Mouse (Mus musculus): ENCODE results near the gene Rpn2.

- TF ChIP-seq CTCF (IDR thresholded peaks at IDR 0.05; ENCODE audit: low read depth, low read length): no peak
- no peak for TF ChIP-seq POLR2A (IDR thresholded peaks at IDR 0.05; ENCODE audit: extremely low read depth, insufficient read depth, low read length)
These were observed 33.2 kb upstream of the Rpn2 start for GRCm38 (mm10) chr2:157245603-157246002.
